Mouse (Mus musculus) embryonic facial prominence, embryonic 15.5 days (tissue): ENCODE data around the gene Ube2k. TPM values are rescaled to one million over a fixed set of nuclear protein-coding genes. Genes with fewer than 3 reads are reported as not detected.
"Not testable (repeated sequence)": the region's sequence is repeated elsewhere in the genome, so short reads cannot be mapped to it uniquely, and the experiment has no call there.

ENCODE experiments used
- ATAC-seq: fragments of 200-750 bp; cut with Nextera tagmentation; 2 replicates; pipeline ENCODE4 v1.8.0; 2017; ENCODE audit warnings: low read depth, moderate TSS enrichment; ENCODE audit not compliant: insufficient number of reproducible peaks, low FRiP score, low TSS enrichment
- H3K27ac ChIP-seq: fragments of 300-500 bp; sonication (generic); replicated peaks from 2 replicates; pipeline ENCODE4 v1.5.1; 2015; ENCODE audit warnings: mild to moderate bottlenecking, inconsistent platforms
- H3K27me3 ChIP-seq: fragments of 300-500 bp; sonication (generic); 2 replicates; pipeline ENCODE4 v1.6.1; 2015; ENCODE audit warnings: inconsistent platforms
- H3K36me3 ChIP-seq: fragments of 300-500 bp; sonication (generic); 2 replicates; pipeline ENCODE4 v1.6.1; 2015; ENCODE audit warnings: mild to moderate bottlenecking, inconsistent platforms
- H3K4me1 ChIP-seq: fragments of 300-500 bp; sonication (generic); 2 replicates; pipeline ENCODE4 v1.6.1; 2015; ENCODE audit warnings: inconsistent platforms
- H3K4me2 ChIP-seq: fragments of 300-500 bp; sonication (generic); replicated peaks from 2 replicates; pipeline ENCODE4 v1.6.1; 2015; ENCODE audit warnings: mild to moderate bottlenecking, inconsistent platforms
- H3K4me3 ChIP-seq: fragments of 300-500 bp; sonication (generic); replicated peaks from 2 replicates; pipeline ENCODE4 v1.5.1; 2015; ENCODE audit warnings: mild to moderate bottlenecking, inconsistent platforms
- H3K9ac ChIP-seq: fragments of 300-500 bp; sonication (generic); 2 replicates; pipeline ENCODE4 v1.6.1; 2015; ENCODE audit warnings: inconsistent platforms
- H3K9me3 ChIP-seq: fragments of 300-500 bp; sonication (generic); replicated peaks from 2 replicates; pipeline ENCODE4 v1.6.1; 2016; ENCODE audit warnings: inconsistent platforms
- WGBS: fragments of 180-500 bp; shearing (Covaris S2); methylation state at CpG from one replicate; pipeline ENCODE4 v1.1.7; 2015; 5-methylcytosine and 5-hydroxymethylcytosine counted together
- polyA plus RNA-seq: library from polyadenylated mRNA; unstranded; fragments of >200 nt; fragmentation: Nextera tagmentation; extraction: Ambion mirVana; gene quantifications from 2 replicates; pipeline ENCODE4 v1.2.1, GENCODE M21; 2015

Gene Ube2k
- polyA plus RNA-seq, 1 experiment from 2014 or later, result 181 TPM

GRCm38 (mm10) chr5:65514635-65515278 lies 22.3 kb upstream of the Ube2k start:
- ATAC-seq, result no peak
- Histone ChIP-seq H3K27ac (no peak overlapping the region), H3K4me2 (no peak overlapping the region), H3K27me3 (no peaks in the 10 kb centered on the region), H3K9ac (no peak overlapping the region), H3K9me3 (no peaks in the 10 kb centered on the region), H3K36me3 (no peaks in the 10 kb centered on the region), H3K4me1 (no peaks in the 10 kb centered on the region), H3K4me3 (no peak overlapping the region)
- WGBS, result 45% methylated on average over 5 of the region's 5 CpGs

GRCm38 (mm10) chr5:65521803-65522202 lies 15.2 kb upstream of the Ube2k start:
- WGBS, result 85% methylated on average over 1 of the region's 1 CpGs
- Histone ChIP-seq H3K36me3 (no peaks in the 10 kb centered on the region), H3K4me3 (no peak overlapping the region)

GRCm38 (mm10) chr5:65524831-65525230 lies 12.2 kb upstream of the Ube2k start:
- Histone ChIP-seq H3K9me3 (no peaks in the 10 kb centered on the region), H3K4me1 (no peaks in the 10 kb centered on the region), H3K36me3 (no peaks in the 10 kb centered on the region), H3K27ac (peak overlapping the region; percentile 41; the same call in 1 of the 2 replicates), H3K9ac (no peak overlapping the region), H3K4me2 (no peak overlapping the region), H3K4me3 (no peak overlapping the region), H3K27me3 (no peaks in the 10 kb centered on the region)
- WGBS, result 61% methylated on average over 4 of the region's 4 CpGs
- no peak for ATAC-seq

More at GRCm38 (mm10) chr5:65521803-65522202, 15.2 kb upstream of the Ube2k start:
- Histone ChIP-seq H3K9me3 (no peaks in the 10 kb centered on the region), H3K4me1 (no peaks in the 10 kb centered on the region), H3K4me2 (no peak overlapping the region), H3K27ac (no peak overlapping the region), H3K9ac (no peak overlapping the region), H3K27me3 (no peaks in the 10 kb centered on the region)
- no peak for ATAC-seq

GRCm38 (mm10) chr5:65525674-65526443 lies 11.2 kb upstream of the Ube2k start:
- Histone ChIP-seq H3K4me3 (no peak overlapping the region), H3K9me3 (no peaks in the 10 kb centered on the region), H3K27me3 (no peaks in the 10 kb centered on the region), H3K27ac (no peak overlapping the region), H3K9ac (no peak overlapping the region), H3K36me3 (no peaks in the 10 kb centered on the region), H3K4me1 (no peaks in the 10 kb centered on the region), H3K4me2 (no peak overlapping the region)
- 15% methylated on average over 8 of the region's 8 CpGs for WGBS
- no peak for ATAC-seq

- Histone ChIP-seq H3K27me3 (no peaks in the 10 kb centered on the region), H3K4me1 (peaks cover 1% of the 10 kb centered on the region), H3K36me3 (no peaks in the 10 kb centered on the region), H3K4me3 (no peak overlapping the region), H3K9ac (no peak overlapping the region), H3K4me2 (no peak overlapping the region), H3K27ac (no peak overlapping the region), H3K9me3 (no peaks in the 10 kb centered on the region)
- no peak for ATAC-seq
- 76% methylated on average over 3 of the region's 3 CpGs for WGBS
These were observed 5.8 kb upstream of the Ube2k start for GRCm38 (mm10) chr5:65531283-65531682.

- H3K4me3 ChIP-seq, result no peak overlapping the region
- ATAC-seq, result no peak
These were observed 2.5 kb upstream of the Ube2k start for GRCm38 (mm10) chr5:65534496-65534895.

GRCm38 (mm10) chr5:65535457-65536067 lies 1.5 kb upstream of the Ube2k start:
- no peak for ATAC-seq
- Histone ChIP-seq H3K4me2 (no peak overlapping the region), H3K36me3 (no peaks in the 10 kb centered on the region), H3K4me1 (peaks cover 9% of the 10 kb centered on the region), H3K9ac (no peak overlapping the region), H3K27me3 (no peaks in the 10 kb centered on the region), H3K4me3 (no peak overlapping the region), H3K9me3 (no peaks in the 10 kb centered on the region), H3K27ac (no peak overlapping the region)
- WGBS, result 64% methylated on average over 5 of the region's 5 CpGs

More at GRCm38 (mm10) chr5:65534496-65534895, 2.5 kb upstream of the Ube2k start:
- H3K36me3 ChIP-seq, result no peaks in the 10 kb centered on the region
- peaks cover 9% of the 10 kb centered on the region for H3K4me1 ChIP-seq
- no peak overlapping the region for H3K9ac ChIP-seq
- 57% methylated on average over 4 of the region's 4 CpGs for WGBS
- H3K27ac ChIP-seq, result no peak overlapping the region
- no peaks in the 10 kb centered on the region for H3K9me3 ChIP-seq
- H3K27me3 ChIP-seq, result no peaks in the 10 kb centered on the region
- no peak overlapping the region for H3K4me2 ChIP-seq

- Histone ChIP-seq H3K4me2 (peak overlapping the region; percentile 57), H3K27ac (peak overlapping the region; percentile 98), H3K9ac (peak overlapping the region; percentile 86), H3K4me3 (peak overlapping the region; percentile 87)
- WGBS, result 83% methylated on average over 10 of the region's 10 CpGs
- H3K9me3 ChIP-seq, H3K36me3 ChIP-seq, H3K4me1 ChIP-seq, ATAC-seq, H3K27me3 ChIP-seq: not testable (repeated sequence)
These were observed 966 bp upstream of the Ube2k start for GRCm38 (mm10) chr5:65536068-65536465.

- peaks cover 9% of the 10 kb centered on the region for H3K4me1 ChIP-seq
- H3K27me3 ChIP-seq, result no peaks in the 10 kb centered on the region
- H3K36me3 ChIP-seq, result no peaks in the 10 kb centered on the region
- H3K27ac ChIP-seq, result peak overlapping the region; percentile 98
- peak; percentile 61 for ATAC-seq
- H3K9ac ChIP-seq, result peak overlapping the region; percentile 86
- peak overlapping the region; percentile 87 for H3K4me3 ChIP-seq
- H3K9me3 ChIP-seq, result no peaks in the 10 kb centered on the region
- WGBS, result 0% methylated on average over 41 of the region's 59 CpGs
- peak overlapping the region; percentile 57 for H3K4me2 ChIP-seq
These were observed 513 bp downstream of the Ube2k start for GRCm38 (mm10) chr5:65537420-65538071.

- Histone ChIP-seq H3K27me3 (no peaks in the 10 kb centered on the region), H3K4me1 (peaks cover 9% of the 10 kb centered on the region), H3K27ac (peak overlapping the region; percentile 98), H3K9me3 (no peaks in the 10 kb centered on the region), H3K9ac (peak overlapping the region; percentile 86), H3K4me2 (peak overlapping the region; percentile 57), H3K4me3 (peak overlapping the region; percentile 87), H3K36me3 (no peaks in the 10 kb centered on the region)
- no peak for ATAC-seq
- WGBS, result under 1% methylated on average over 4 of the region's 4 CpGs
These were observed 1.1 kb downstream of the Ube2k start for GRCm38 (mm10) chr5:65538121-65538520.

GRCm38 (mm10) chr5:65538829-65539228 lies 1.8 kb downstream of the Ube2k start:
- peaks cover 9% of the 10 kb centered on the region for H3K4me1 ChIP-seq
- peak overlapping the region; percentile 23 for H3K4me3 ChIP-seq
- no peaks in the 10 kb centered on the region for H3K27me3 ChIP-seq
- WGBS, result 48% methylated on average over 4 of the region's 4 CpGs
- H3K9ac ChIP-seq, result no peak overlapping the region
- ATAC-seq, result no peak
- H3K27ac ChIP-seq, result no peak overlapping the region
- H3K36me3 ChIP-seq, result no peaks in the 10 kb centered on the region
- no peaks in the 10 kb centered on the region for H3K9me3 ChIP-seq
- peak overlapping the region; percentile 38 for H3K4me2 ChIP-seq
